Mouse (Mus musculus): ENCODE measurements around the gene H2-Ab1. TPM values are rescaled to one million over a fixed set of nuclear protein-coding genes. Genes with fewer than 3 reads are reported as not detected.
"Not testable (repeated sequence)": the region's sequence is repeated elsewhere in the genome, so short reads cannot be mapped to it uniquely, and the experiment has no call there.

Gene H2-Ab1
- polyA plus RNA-seq, 1 experiment from 2014 or later, result 1.7 TPM

- H3K27ac ChIP-seq, result no peak overlapping the region
- H3K9ac ChIP-seq, result no peak overlapping the region
- H3K36me3 ChIP-seq, result no peaks in the 10 kb centered on the region
- WGBS, result 77% methylated on average over 23 of the region's 23 CpGs
- no peak for ATAC-seq (ENCODE audit: low FRiP score)
- no peak overlapping the region for H3K4me2 ChIP-seq (replicated peaks)
- H3K27me3 ChIP-seq, result 0 out of 2 replicates have a peak, but pooled peaks cover 3% of the 10 kb centered on the region
- no peak overlapping the region for H3K4me3 ChIP-seq
- H3K9me3 ChIP-seq (replicated peaks), result no peaks in the 10 kb centered on the region
- no peaks in the 10 kb centered on the region for H3K4me1 ChIP-seq
These were observed 43.4 kb downstream of the H2-Ab1 start for GRCm38 (mm10) chr17:34300691-34301566.

- Histone ChIP-seq H3K4me1 (no peaks in the 10 kb centered on the region), H3K9ac (no peak overlapping the region), H3K9me3 (replicated peaks) (no peaks in the 10 kb centered on the region), H3K36me3 (no peaks in the 10 kb centered on the region), H3K27me3 (0 out of 2 replicates have a peak, but pooled peaks cover under 1% of the 10 kb centered on the region), H3K27ac (no peak overlapping the region), H3K4me2 (replicated peaks) (no peak overlapping the region), H3K4me3 (no peak overlapping the region)
- no peak for ATAC-seq (ENCODE audit: low FRiP score)
- WGBS, result 85% methylated on average over 4 of the region's 4 CpGs
These were observed 44.2 kb downstream of the H2-Ab1 start for GRCm38 (mm10) chr17:34301670-34302190.

GRCm38 (mm10) chr17:34303789-34304188, 46.3 kb downstream of the H2-Ab1 start:
- Histone ChIP-seq H3K4me1 (no peaks in the 10 kb centered on the region), H3K4me3 (no peak overlapping the region), H3K9me3 (replicated peaks) (no peaks in the 10 kb centered on the region), H3K36me3 (no peaks in the 10 kb centered on the region), H3K27me3 (no peaks in the 10 kb centered on the region; the same call in 1 of the 2 replicates), H3K9ac (no peak overlapping the region), H3K4me2 (replicated peaks) (no peak overlapping the region), H3K27ac (no peak overlapping the region)
- 82% methylated on average over 2 of the region's 2 CpGs for WGBS
- ATAC-seq (ENCODE audit: low FRiP score), result no peak

- no peak for ATAC-seq (ENCODE audit: low FRiP score)
These were observed 47.3 kb downstream of the H2-Ab1 start for GRCm38 (mm10) chr17:34304751-34305150.

GRCm38 (mm10) chr17:34305380-34306030, 48.0 kb downstream of the H2-Ab1 start, which contains the start of gene H2-Eb1:
H2-Eb1 (plus strand) TSS chr17:34305867.
- Histone ChIP-seq H3K9ac (no peak within 1 kb of the TSS), H3K27me3 (no peaks in the 10 kb centered on the region; the same call in 1 of the 2 replicates), H3K9me3 (replicated peaks) (no peaks in the 10 kb centered on the region), H3K4me2 (replicated peaks) (no peak within 1 kb of the TSS), H3K4me1 (peaks cover 3% of the 10 kb centered on the region; the same call in 1 of the 2 replicates), H3K36me3 (no peaks in the 10 kb centered on the region), H3K27ac (no peak within 1 kb of the TSS), H3K4me3 (no peak within 1 kb of the TSS)
- peak; percentile 67 for ATAC-seq (ENCODE audit: low FRiP score)

More at GRCm38 (mm10) chr17:34304751-34305150, 47.3 kb downstream of the H2-Ab1 start:
- Histone ChIP-seq H3K36me3 (no peaks in the 10 kb centered on the region), H3K4me2 (replicated peaks) (no peak overlapping the region), H3K27ac (no peak overlapping the region), H3K9ac (no peak overlapping the region), H3K9me3 (replicated peaks) (no peaks in the 10 kb centered on the region), H3K4me3 (no peak overlapping the region), H3K4me1 (peaks cover 3% of the 10 kb centered on the region; the same call in 1 of the 2 replicates), H3K27me3 (no peaks in the 10 kb centered on the region; the same call in 1 of the 2 replicates)
- 27% methylated on average over 4 of the region's 4 CpGs for WGBS

- no peak for ATAC-seq (ENCODE audit: low FRiP score)
- Histone ChIP-seq H3K4me2 (replicated peaks) (no peak overlapping the region), H3K27ac (no peak overlapping the region), H3K36me3 (no peaks in the 10 kb centered on the region), H3K27me3 (no peaks in the 10 kb centered on the region; the same call in 1 of the 2 replicates), H3K9me3 (replicated peaks) (no peaks in the 10 kb centered on the region), H3K4me1 (peaks cover 3% of the 10 kb centered on the region; the same call in 1 of the 2 replicates), H3K9ac (no peak overlapping the region), H3K4me3 (no peak overlapping the region)
- 83% methylated on average over 2 of the region's 2 CpGs for WGBS
These were observed 48.9 kb downstream of the H2-Ab1 start for GRCm38 (mm10) chr17:34306407-34306806.

- Histone ChIP-seq H3K9me3 (replicated peaks) (no peaks in the 10 kb centered on the region), H3K27me3 (no peaks in the 10 kb centered on the region; the same call in 1 of the 2 replicates), H3K9ac (no peak overlapping the region), H3K4me1 (peaks cover 3% of the 10 kb centered on the region; the same call in 1 of the 2 replicates), H3K4me3 (no peak overlapping the region), H3K4me2 (replicated peaks) (no peak overlapping the region), H3K27ac (no peak overlapping the region), H3K36me3 (no peaks in the 10 kb centered on the region)
- no peak for ATAC-seq (ENCODE audit: low FRiP score)
These were observed 49.7 kb downstream of the H2-Ab1 start for GRCm38 (mm10) chr17:34307216-34307615.

GRCm38 (mm10) chr17:34308161-34308560, 50.7 kb downstream of the H2-Ab1 start:
- Histone ChIP-seq H3K4me3 (no peak overlapping the region), H3K9ac (no peak overlapping the region), H3K27ac (no peak overlapping the region), H3K4me2 (replicated peaks) (no peak overlapping the region), H3K36me3 (no peaks in the 10 kb centered on the region), H3K27me3 (no peaks in the 10 kb centered on the region; the same call in 1 of the 2 replicates), H3K4me1 (peaks cover 3% of the 10 kb centered on the region; the same call in 1 of the 2 replicates), H3K9me3 (replicated peaks) (no peaks in the 10 kb centered on the region)
- no peak for ATAC-seq (ENCODE audit: low FRiP score)
- WGBS, result 79% methylated on average over 4 of the region's 4 CpGs

- H3K27me3 ChIP-seq, result no peaks in the 10 kb centered on the region; the same call in 1 of the 2 replicates
- H3K9me3 ChIP-seq (replicated peaks), result no peaks in the 10 kb centered on the region
- H3K36me3 ChIP-seq, result no peaks in the 10 kb centered on the region
- WGBS, result 36% methylated on average over 10 of the region's 10 CpGs
- H3K4me3 ChIP-seq, result peak overlapping the region; percentile 61
- ATAC-seq (ENCODE audit: low FRiP score), result peak; percentile 51; the same call in 1 of the 2 replicates
- H3K27ac ChIP-seq, result 0 out of 2 replicates have a peak overlapping the region, but pooled peaks have one; percentile 52
- peaks cover 3% of the 10 kb centered on the region; the same call in 1 of the 2 replicates for H3K4me1 ChIP-seq
- peak overlapping the region; percentile 74 for H3K9ac ChIP-seq
- H3K4me2 ChIP-seq (replicated peaks), result peak overlapping the region; percentile 70
These were observed 51.7 kb downstream of the H2-Ab1 start for GRCm38 (mm10) chr17:34309225-34309624.

GRCm38 (mm10) chr17:34309683-34310385, 52.3 kb downstream of the H2-Ab1 start:
- peaks cover 3% of the 10 kb centered on the region; the same call in 1 of the 2 replicates for H3K4me1 ChIP-seq
- peak overlapping the region; percentile 61 for H3K4me3 ChIP-seq
- ATAC-seq (ENCODE audit: low FRiP score), result peak; percentile 87
- no peaks in the 10 kb centered on the region for H3K36me3 ChIP-seq
- WGBS, result 26% methylated on average over 38 of the region's 38 CpGs
- H3K4me2 ChIP-seq (replicated peaks), result peak overlapping the region; percentile 70
- H3K27me3 ChIP-seq, result no peaks in the 10 kb centered on the region; the same call in 1 of the 2 replicates
- 0 out of 2 replicates have a peak overlapping the region, but pooled peaks have one; percentile 52 for H3K27ac ChIP-seq
- H3K9me3 ChIP-seq (replicated peaks), result no peaks in the 10 kb centered on the region
- H3K9ac ChIP-seq, result peak overlapping the region; percentile 74

- not testable (repeated sequence) for H3K4me3 ChIP-seq; H3K9me3 ChIP-seq (replicated peaks); H3K4me1 ChIP-seq; H3K4me2 ChIP-seq (replicated peaks); H3K9ac ChIP-seq; H3K36me3 ChIP-seq; ATAC-seq (ENCODE audit: low FRiP score); H3K27ac ChIP-seq; H3K27me3 ChIP-seq
- 84% methylated on average over 3 of the region's 3 CpGs for WGBS
These were observed 53.0 kb downstream of the H2-Ab1 start for GRCm38 (mm10) chr17:34310526-34310925.
